Mouse (Mus musculus): ENCODE measurements around the gene Efcab9. TPM values are rescaled to one million over a fixed set of nuclear protein-coding genes. Genes with fewer than 3 reads are reported as not detected.

Gene Efcab9
- total and polyA plus RNA-seq, 3 experiments = 0.25 to 1.5 TPM; not detected in 1

- H3K9ac ChIP-seq (ENCODE audit: insufficient read depth, low read depth) = no peak overlapping the region
- no peaks in the 10 kb centered on the region for H3K9me3 ChIP-seq (replicated peaks; ENCODE audit: low read length)
- no peak overlapping the region for H3K27ac ChIP-seq (ENCODE audit: insufficient read depth, low read depth)
- TF ChIP-seq USF1 (IDR thresholded peaks at IDR 0.05; ENCODE audit: low read depth, low read length) (no peak), MYC (IDR thresholded peaks at IDR 0.05; ENCODE audit: low read depth, low read length) (no peak), TCF12 (IDR thresholded peaks at IDR 0.05; ENCODE audit: low read depth, low read length) (no peak), ZNF384 (IDR thresholded peaks at IDR 0.05; ENCODE audit: low read depth, low read length) (no peak), CHD2 (IDR thresholded peaks at IDR 0.05; ENCODE audit: low read length) (no peak), MXI1 (IDR thresholded peaks at IDR 0.05; ENCODE audit: low read depth, low read length) (no peak), USF2 (conservative IDR thresholded peaks at IDR 0.05; ENCODE audit: low read depth, low read length) (no peak), PAX5 (IDR thresholded peaks at IDR 0.05; ENCODE audit: low read length) (no peak), SMC3 (IDR thresholded peaks at IDR 0.05; ENCODE audit: low read depth, low read length) (no peak), CTCF (conservative IDR thresholded peaks at IDR 0.05 in 1 of 2, IDR thresholded peaks at IDR 0.05 in 1 of 2; ENCODE audit: low read depth in 2 of 2, low read length in 2 of 2) (no peak), MAX (IDR thresholded peaks at IDR 0.05; ENCODE audit: low read length) (no peak), RAD21 (IDR thresholded peaks at IDR 0.05; ENCODE audit: low read depth, low read length) (no peak), NRF1 (IDR thresholded peaks at IDR 0.05; ENCODE audit: low read depth, low read length) (no peak)
- H3K79me2 ChIP-seq (replicated peaks; ENCODE audit: control insufficient read depth, extremely low read depth, insufficient read depth, poor library complexity, severe bottlenecking) = no peaks in the 10 kb centered on the region
- peaks cover 0 to 34% of the 10 kb centered on the region in 2 experiments for H3K36me3 ChIP-seq (replicated peaks in 1 of 2; ENCODE audit: control insufficient read depth in 1 of 2, insufficient read depth in 1 of 2, low read length in 1 of 2)
- peaks cover 41 to 98% of the 10 kb centered on the region in 2 experiments for H3K4me1 ChIP-seq (ENCODE audit: control insufficient read depth in 1 of 2, insufficient read depth in 2 of 2)
- no peaks in the 10 kb centered on the region for H3K27me3 ChIP-seq (replicated peaks)
- H3K4me3 ChIP-seq (replicated peaks in 1 of 3; ENCODE audit: low read depth in 2 of 3, low read length in 2 of 3, poor library complexity in 1 of 3) = no peak overlapping the region
- no peak for DNase-seq (ENCODE audit: extremely low read depth)
- no peak overlapping the region for H3K4me2 ChIP-seq (ENCODE audit: insufficient read depth, low read depth, poor library complexity, severe bottlenecking)
- dilution Hi-C loops (cut with MboI; ENCODE audit: extremely low pct_ligation_motif_present, extremely low pct_unique_long_range_greater_than_20kb, low sequenced_read_pairs) = no loop called here
- in situ Hi-C loops (cut with MboI; ENCODE audit: low pct_ligation_motif_present, low pct_unique_long_range_greater_than_20kb, low sequenced_read_pairs) = loop anchor here (5.0 to 10.0 kb wide), 2 partner anchors 53 to 166 kb away; no protein-coding TSS in a partner anchor
Observed at GRCm38 (mm10) chr11:32538846-32539245, 7.0 kb upstream of the Efcab9 start.

- Histone ChIP-seq H3K9ac (ENCODE audit: insufficient read depth, low read depth) (no peak overlapping the region), H3K27ac (ENCODE audit: insufficient read depth, low read depth) (no peak overlapping the region), H3K36me3 (replicated peaks in 1 of 2; ENCODE audit: control insufficient read depth in 1 of 2, insufficient read depth in 1 of 2, low read length in 1 of 2) (peaks cover 0 to 32% of the 10 kb centered on the region in 2 experiments), H3K4me1 (ENCODE audit: control insufficient read depth in 1 of 2, insufficient read depth in 2 of 2) (peaks cover 38 to 94% of the 10 kb centered on the region in 2 experiments), H3K79me2 (replicated peaks; ENCODE audit: control insufficient read depth, extremely low read depth, insufficient read depth, poor library complexity, severe bottlenecking) (no peaks in the 10 kb centered on the region), H3K9me3 (replicated peaks; ENCODE audit: low read length) (no peaks in the 10 kb centered on the region), H3K27me3 (replicated peaks) (no peaks in the 10 kb centered on the region), H3K4me3 (replicated peaks in 1 of 3; ENCODE audit: low read depth in 2 of 3, low read length in 2 of 3, poor library complexity in 1 of 3) (no peak overlapping the region), H3K4me2 (ENCODE audit: insufficient read depth, low read depth, poor library complexity, severe bottlenecking) (no peak overlapping the region)
- dilution Hi-C loops (cut with MboI; ENCODE audit: extremely low pct_ligation_motif_present, extremely low pct_unique_long_range_greater_than_20kb, low sequenced_read_pairs) (no loop called here), in situ Hi-C loops (cut with MboI; ENCODE audit: low pct_ligation_motif_present, low pct_unique_long_range_greater_than_20kb, low sequenced_read_pairs) (loop anchor here (5.0 to 10.0 kb wide), 2 partner anchors 54 to 166 kb away; no protein-coding TSS in a partner anchor)
- no peak for DNase-seq (ENCODE audit: extremely low read depth)
- TF ChIP-seq EP300 (IDR thresholded peaks at IDR 0.05; ENCODE audit: low read length) (no peak), HCFC1 (IDR thresholded peaks at IDR 0.05; ENCODE audit: low read depth, low read length) (no peak), UBTF (IDR thresholded peaks at IDR 0.05; ENCODE audit: low read depth, low read length) (no peak), CTCF (conservative IDR thresholded peaks at IDR 0.05 in 1 of 2, IDR thresholded peaks at IDR 0.05 in 1 of 2; ENCODE audit: low read depth in 2 of 2, low read length in 2 of 2) (no peak), GABPA (IDR thresholded peaks at IDR 0.05; ENCODE audit: insufficient replicate concordance, low read depth, low read length) (no peak), BHLHE40 (IDR thresholded peaks at IDR 0.05; ENCODE audit: low read depth, low read length) (no peak), RAD21 (IDR thresholded peaks at IDR 0.05; ENCODE audit: low read depth, low read length) (no peak), MAFK (IDR thresholded peaks at IDR 0.05; ENCODE audit: insufficient replicate concordance, low read length) (no peak), RCOR1 (conservative IDR thresholded peaks at IDR 0.05; ENCODE audit: low read depth, low read length) (no peak)
Observed at GRCm38 (mm10) chr11:32538435-32538834, 6.6 kb upstream of the Efcab9 start.
